Mouse (Mus musculus) midbrain, postnatal 0 days (tissue): ENCODE results near the gene Pgd. TPM values are rescaled to one million over a fixed set of nuclear protein-coding genes. Genes with fewer than 3 reads are reported as not detected.
"Not testable (repeated sequence)": the region's sequence is repeated elsewhere in the genome, so short reads cannot be mapped to it uniquely, and the experiment has no call there.

Experiments used
- ATAC-seq: fragments of 200-750 bp; cut with Nextera tagmentation; 2 replicates; pipeline ENCODE4 v1.8.0; 2017; ENCODE audit warnings: moderate number of reproducible peaks, mild to moderate bottlenecking, moderate TSS enrichment, moderate library complexity; ENCODE audit not compliant: low FRiP score
- DNase-seq: peaks from one replicate; pipeline ENCODE4 v3.0.0-alpha.2; 2015; ENCODE audit warnings: low spot score
- H3K27ac ChIP-seq: fragments of 300-500 bp; sonication (generic); 2 replicates; pipeline ENCODE4 v1.5.1; 2014; ENCODE audit warnings: low read depth, mild to moderate bottlenecking, low read length, mixed read lengths
- H3K27me3 ChIP-seq: fragments of 300-500 bp; sonication (generic); 2 replicates; pipeline ENCODE4 v1.6.1; 2014; ENCODE audit warnings: low read length, control low read depth, mixed read lengths; ENCODE audit not compliant: insufficient read depth
- H3K36me3 ChIP-seq: fragments of 300-500 bp; sonication (generic); 2 replicates; pipeline ENCODE4 v1.6.1; 2014; ENCODE audit warnings: low read length, control low read depth, mixed read lengths; ENCODE audit not compliant: insufficient read depth
- H3K4me1 ChIP-seq: fragments of 300-500 bp; sonication (generic); 2 replicates; pipeline ENCODE4 v1.6.1; 2014; ENCODE audit warnings: mild to moderate bottlenecking, control low read depth, antibody characterized with exemption, low read length, mixed read lengths; ENCODE audit not compliant: insufficient read depth
- H3K4me2 ChIP-seq: fragments of 300-500 bp; sonication (generic); 2 replicates; pipeline ENCODE4 v1.6.1; 2014; ENCODE audit warnings: low read depth, mild to moderate bottlenecking, low read length, mixed read lengths; ENCODE audit not compliant: poor library complexity, severe bottlenecking
- H3K4me3 ChIP-seq: fragments of 300-500 bp; sonication (generic); 2 replicates; pipeline ENCODE4 v1.5.1; 2014; ENCODE audit warnings: low read depth, mild to moderate bottlenecking, low read length, moderate library complexity
- H3K9ac ChIP-seq: fragments of 300-500 bp; sonication (generic); replicated peaks from 2 replicates; pipeline ENCODE4 v1.6.1; 2014; ENCODE audit warnings: mild to moderate bottlenecking, low read length, moderate library complexity, mixed read lengths; ENCODE audit not compliant: poor library complexity, severe bottlenecking
- H3K9me3 ChIP-seq: fragments of 300-500 bp; sonication (generic); 2 replicates; pipeline ENCODE4 v1.6.1; 2016; ENCODE audit warnings: low read length, control low read depth
- CTCF ChIP-seq: IDR thresholded peaks from 2 replicates; pipeline ENCODE4 v1.5.1; 2016; ENCODE audit warnings: antibody characterized with exemption, mild to moderate bottlenecking
- WGBS: fragments of 180-500 bp; shearing (Covaris S2); extraction: QIAGEN DNeasy Blood & Tissue Kit; methylation state at CpG from one replicate; pipeline ENCODE4 v1.1.7; 2014; 5-methylcytosine and 5-hydroxymethylcytosine counted together
- polyA plus RNA-seq: library from polyadenylated mRNA; unstranded; fragments of >200 nt; fragmentation: Nextera tagmentation; extraction: Ambion mirVana; gene quantifications from 2 replicates; pipeline ENCODE4 v1.2.1, GENCODE M21; 2015
- total RNA-seq: library from RNA; depleted of rRNA; stranded (reverse); fragments of >200 nt; gene quantifications from 2 replicates; pipeline ENCODE4 v1.2.3, GENCODE M21; 2014; rRNA removed

Pgd gene
- 33.0 and 41.9 TPM in 2 replicates for total RNA-seq
- 92.5 and 102 TPM in 2 replicates for polyA plus RNA-seq

DNA sequence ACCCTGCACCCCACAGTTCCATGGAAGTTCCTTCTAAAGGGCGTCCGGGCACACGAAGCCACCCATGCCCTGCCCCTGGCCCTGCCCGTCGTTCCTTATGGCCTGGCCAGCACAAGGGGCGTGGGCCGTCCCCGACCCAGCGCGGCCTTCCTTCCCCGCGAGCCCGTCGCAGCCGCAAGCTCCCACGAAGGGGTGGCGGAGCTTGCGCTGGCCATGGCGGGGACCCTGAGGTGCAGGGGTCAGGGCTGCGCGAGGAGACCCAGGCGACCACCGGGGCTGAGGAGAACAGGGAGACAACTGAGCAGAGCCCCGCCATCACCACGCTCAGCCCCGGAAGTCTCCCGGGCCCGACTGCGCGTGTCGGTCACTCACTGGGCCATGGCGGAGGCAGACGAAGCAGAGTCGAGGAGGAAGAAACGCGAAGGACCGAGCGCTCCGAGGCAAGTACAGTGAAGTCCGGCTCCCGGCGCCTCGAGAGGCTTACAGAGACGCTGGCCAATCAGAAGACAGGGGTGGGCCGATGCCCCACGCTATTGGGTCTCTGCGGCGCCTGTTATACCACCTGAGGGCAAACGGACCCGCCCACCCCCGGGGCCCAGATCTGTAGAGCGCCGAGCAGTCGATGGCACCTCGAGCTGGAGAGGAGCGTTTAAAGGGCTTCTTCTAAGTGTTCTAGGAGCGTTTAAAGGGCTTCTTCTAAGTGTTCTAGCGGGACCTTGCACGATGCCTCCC, at the start of gene Pgd:
TSS of gene Pgd (minus strand) at position 557 of the 732 bp plus-strand sequence.
- Histone ChIP-seq H3K27ac (peak within 1 kb of the TSS; percentile 60), H3K9ac (peak within 1 kb of the TSS; percentile 75), H3K36me3 (peaks cover 4% of the 10 kb centered on the region; the same call in 1 of the 2 replicates), H3K4me3 (peak within 1 kb of the TSS; percentile 78), H3K27me3 (no peaks in the 10 kb centered on the region), H3K4me1 (no peaks in the 10 kb centered on the region), H3K4me2 (peak within 1 kb of the TSS; percentile 72), H3K9me3 (no peaks in the 10 kb centered on the region)
- DNase-seq: peak; percentile 98
- WGBS: under 1% methylated on average over 59 of the region's 59 CpGs
- peak; percentile 99 for ATAC-seq
- TF ChIP-seq CTCF: no peak

- ATAC-seq (no peak), DNase-seq (no peak)
- Histone ChIP-seq H3K4me3 (no peak overlapping the region), H3K4me2 (no peak overlapping the region), H3K9ac (no peak overlapping the region), H3K36me3 (peaks cover 59% of the 10 kb centered on the region), H3K27me3 (no peaks in the 10 kb centered on the region), H3K27ac (no peak overlapping the region), H3K9me3 (no peaks in the 10 kb centered on the region), H3K4me1 (no peaks in the 10 kb centered on the region)
- no peak for TF ChIP-seq CTCF
- WGBS: 89% methylated on average over 9 of the region's 9 CpGs
These were observed 49.4 kb upstream of the Pgd start for GRCm38 (mm10) chr4:149215982-149216381.

DNA sequence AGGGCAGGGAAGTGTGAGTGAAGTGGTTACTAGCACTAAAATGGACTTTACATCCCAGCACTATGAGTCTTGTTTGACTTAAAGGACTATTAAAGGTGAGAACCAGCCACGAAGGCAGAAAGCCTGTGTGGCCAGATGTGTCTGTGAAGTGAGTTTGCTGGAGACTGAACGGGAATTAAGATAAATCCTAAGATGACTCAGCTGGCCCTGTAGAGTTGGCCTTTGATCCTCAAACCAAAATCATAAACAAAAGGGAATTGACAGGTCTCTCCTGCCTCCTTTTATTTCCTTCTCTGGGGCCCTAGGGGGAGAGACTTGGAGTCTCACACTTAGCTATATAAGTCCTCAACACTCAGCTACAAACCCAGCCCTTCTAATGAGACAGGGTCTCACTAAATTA, 48.8 kb upstream of the Pgd start:
- no peak for TF ChIP-seq CTCF
- 43% methylated on average over 2 of the region's 2 CpGs for WGBS
- ATAC-seq (no peak), DNase-seq (no peak)
- Histone ChIP-seq H3K4me3 (no peak overlapping the region), H3K4me1 (no peaks in the 10 kb centered on the region), H3K27me3 (no peaks in the 10 kb centered on the region), H3K9me3 (no peaks in the 10 kb centered on the region), H3K27ac (no peak overlapping the region), H3K4me2 (no peak overlapping the region), H3K9ac (no peak overlapping the region), H3K36me3 (peaks cover 58% of the 10 kb centered on the region)

- H3K9ac ChIP-seq, DNase-seq, H3K4me1 ChIP-seq, H3K4me3 ChIP-seq, H3K9me3 ChIP-seq, H3K27ac ChIP-seq, H3K4me2 ChIP-seq, H3K27me3 ChIP-seq, ATAC-seq: not testable (repeated sequence)
- peaks cover 63% of the 10 kb centered on the region for H3K36me3 ChIP-seq
- 100% methylated on average over 2 of the region's 2 CpGs for WGBS
These were observed 47.9 kb upstream of the Pgd start for GRCm38 (mm10) chr4:149214468-149214867.

- Histone ChIP-seq H3K27me3 (no peaks in the 10 kb centered on the region), H3K4me1 (no peaks in the 10 kb centered on the region), H3K9me3 (no peaks in the 10 kb centered on the region), H3K27ac (no peak overlapping the region), H3K36me3 (peaks cover 61% of the 10 kb centered on the region), H3K9ac (no peak overlapping the region), H3K4me3 (no peak overlapping the region), H3K4me2 (no peak overlapping the region)
- ATAC-seq (no peak), DNase-seq (no peak)
- 97% methylated on average over 9 of the region's 9 CpGs for WGBS
- no peak for TF ChIP-seq CTCF
These were observed 46.9 kb upstream of the Pgd start for GRCm38 (mm10) chr4:149213466-149213865.

- 95% methylated on average over 6 of the region's 6 CpGs for WGBS
- not testable (repeated sequence) for H3K4me3 ChIP-seq, H3K9ac ChIP-seq, H3K4me2 ChIP-seq, DNase-seq, H3K4me1 ChIP-seq, H3K27me3 ChIP-seq, H3K9me3 ChIP-seq, ATAC-seq, H3K27ac ChIP-seq
- TF ChIP-seq CTCF: 0 out of 2 replicates have a peak, but pooled peaks have one; percentile 20
- H3K36me3 ChIP-seq: peaks cover 58% of the 10 kb centered on the region
These were observed 44.9 kb upstream of the Pgd start for GRCm38 (mm10) chr4:149211441-149211840.
